Mouse (Mus musculus) neural tube, embryonic 12.5 days (tissue): ENCODE data around the gene Styxl1. TPM values are rescaled to one million over a fixed set of nuclear protein-coding genes. Genes with fewer than 3 reads are reported as not detected.

Experiments used
- ATAC-seq: fragments of 200-750 bp; cut with Nextera tagmentation; 2 replicates; pipeline ENCODE4 v1.8.0; 2017; ENCODE audit warnings: low read depth, mild to moderate bottlenecking, moderate TSS enrichment, moderate library complexity; ENCODE audit not compliant: low FRiP score
- H3K27ac ChIP-seq: fragments of 300-500 bp; sonication (generic); 2 replicates; pipeline ENCODE4 v1.5.1; 2016
- H3K27me3 ChIP-seq: fragments of 300-500 bp; sonication (generic); replicated peaks from 2 replicates; pipeline ENCODE4 v1.6.1; 2016; ENCODE audit warnings: mild to moderate bottlenecking
- H3K36me3 ChIP-seq: fragments of 300-500 bp; sonication (generic); 2 replicates; pipeline ENCODE4 v1.6.1; 2016; ENCODE audit warnings: mild to moderate bottlenecking
- H3K4me1 ChIP-seq: fragments of 300-500 bp; sonication (generic); 2 replicates; pipeline ENCODE4 v1.6.1; 2016
- H3K4me2 ChIP-seq: fragments of 300-500 bp; sonication (generic); replicated peaks from 2 replicates; pipeline ENCODE4 v1.6.1; 2016; ENCODE audit warnings: mild to moderate bottlenecking
- H3K4me3 ChIP-seq: fragments of 300-500 bp; sonication (generic); 2 replicates; pipeline ENCODE4 v1.5.1; 2016
- H3K9ac ChIP-seq: fragments of 300-500 bp; sonication (generic); 2 replicates; pipeline ENCODE4 v1.6.1; 2016; ENCODE audit warnings: mild to moderate bottlenecking
- H3K9me3 ChIP-seq: fragments of 300-500 bp; sonication (generic); 2 replicates; pipeline ENCODE4 v1.6.1; 2016; ENCODE audit warnings: mild to moderate bottlenecking
- WGBS: fragments of 180-500 bp; shearing (Covaris S2); methylation state at CpG from one replicate; pipeline ENCODE4 v1.1.7; 2016; 5-methylcytosine and 5-hydroxymethylcytosine counted together
- polyA plus RNA-seq: library from polyadenylated mRNA; unstranded; fragments of >200 nt; fragmentation: Nextera tagmentation; extraction: Ambion mirVana; gene quantifications from 2 replicates; pipeline ENCODE4 v1.2.1, GENCODE M21; 2016

Gene Styxl1
- polyA plus RNA-seq, 1 experiment from 2014 or later = 0.30 TPM

DNA sequence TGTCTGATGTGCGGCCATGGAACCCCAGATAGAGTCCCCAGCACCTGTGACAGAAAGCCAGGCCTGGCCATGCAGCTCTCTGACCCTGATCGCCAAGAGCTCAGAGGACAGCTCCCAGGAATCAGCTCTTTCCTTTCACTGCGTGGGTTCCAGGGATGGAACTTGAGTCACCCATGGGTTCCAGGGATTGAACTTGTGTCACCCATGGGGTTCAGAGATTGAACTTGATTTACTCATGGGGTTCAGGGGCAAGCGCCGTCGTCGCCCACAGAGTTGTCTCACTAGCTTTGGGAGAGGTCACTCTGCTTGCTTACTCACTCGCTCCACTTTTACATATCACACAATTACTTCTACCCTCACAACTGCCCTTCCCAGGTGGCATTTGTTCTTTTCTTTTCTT, 57.1 kb downstream of the Styxl1 start:
- no peak overlapping the region for H3K27ac ChIP-seq
- H3K4me2 ChIP-seq = no peak overlapping the region
- H3K9me3 ChIP-seq = no peaks in the 10 kb centered on the region
- no peak overlapping the region for H3K9ac ChIP-seq
- 91% methylated on average over 8 of the region's 8 CpGs for WGBS
- no peaks in the 10 kb centered on the region for H3K27me3 ChIP-seq
- H3K4me1 ChIP-seq = peaks cover 29% of the 10 kb centered on the region
- no peak for ATAC-seq
- no peak overlapping the region for H3K4me3 ChIP-seq
- peaks cover 28% of the 10 kb centered on the region for H3K36me3 ChIP-seq

DNA sequence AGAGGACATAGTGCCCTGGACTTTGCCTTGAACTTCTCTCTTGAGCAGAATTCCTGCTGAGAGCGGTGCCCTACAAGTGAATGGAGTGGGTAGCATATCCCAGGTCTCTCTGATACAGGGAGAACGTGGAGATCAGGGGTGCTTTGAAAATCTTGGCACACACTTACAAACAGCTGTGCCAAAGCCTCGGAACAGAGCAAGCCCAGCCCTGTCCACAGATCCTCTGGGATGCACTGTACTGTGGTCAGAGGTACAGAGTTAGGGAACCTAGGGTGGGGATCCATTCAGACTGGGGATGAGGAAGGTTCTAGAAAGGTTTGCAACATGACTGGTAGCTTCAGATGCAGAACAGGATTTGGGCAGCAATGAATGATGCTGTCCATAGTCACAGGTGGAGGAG, 58.1 kb downstream of the Styxl1 start:
- no peak for ATAC-seq
- WGBS = 89% methylated on average over 3 of the region's 3 CpGs
- H3K27me3 ChIP-seq = no peaks in the 10 kb centered on the region

DNA sequence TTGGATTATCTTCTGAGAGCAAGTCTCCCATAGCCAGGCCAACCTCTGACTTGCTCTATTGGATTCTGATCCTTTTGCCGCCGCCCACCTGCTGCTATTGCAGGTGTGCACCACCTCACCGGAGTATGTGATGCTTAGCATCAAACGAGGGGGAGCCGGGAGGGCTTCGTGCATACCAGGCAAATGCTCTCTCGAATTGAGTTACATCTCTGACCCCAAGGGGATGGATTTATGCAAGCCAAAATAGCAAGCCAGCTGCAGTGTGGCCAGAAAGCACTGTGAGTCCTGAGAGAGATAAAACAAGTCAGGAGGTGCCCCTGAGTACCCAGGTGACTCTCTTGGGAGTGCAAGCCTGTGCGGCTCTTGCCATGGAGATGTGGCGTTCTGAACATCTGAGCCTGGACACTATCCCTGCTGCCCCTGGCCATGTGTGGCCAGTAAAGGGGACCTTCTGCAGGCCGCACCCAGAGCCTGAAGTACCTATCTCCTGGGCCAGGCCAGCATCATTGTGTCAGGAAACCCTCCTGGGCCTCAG, 58.5 kb downstream of the Styxl1 start:
- no peak overlapping the region for H3K4me2 ChIP-seq
- 93% methylated on average over 10 of the region's 10 CpGs for WGBS
- no peak overlapping the region for H3K4me3 ChIP-seq
- H3K4me1 ChIP-seq = peaks cover 15% of the 10 kb centered on the region
- no peak overlapping the region for H3K27ac ChIP-seq
- no peaks in the 10 kb centered on the region for H3K9me3 ChIP-seq
- no peak for ATAC-seq
- peaks cover 32% of the 10 kb centered on the region for H3K36me3 ChIP-seq
- no peak overlapping the region for H3K9ac ChIP-seq
- H3K27me3 ChIP-seq = no peaks in the 10 kb centered on the region

More for the DNA sequence above, 58.1 kb downstream of the Styxl1 start:
- Histone ChIP-seq H3K4me1 (peaks cover 19% of the 10 kb centered on the region), H3K4me2 (no peak overlapping the region), H3K27ac (no peak overlapping the region), H3K36me3 (peaks cover 32% of the 10 kb centered on the region), H3K4me3 (no peak overlapping the region), H3K9ac (no peak overlapping the region), H3K9me3 (no peaks in the 10 kb centered on the region)

DNA sequence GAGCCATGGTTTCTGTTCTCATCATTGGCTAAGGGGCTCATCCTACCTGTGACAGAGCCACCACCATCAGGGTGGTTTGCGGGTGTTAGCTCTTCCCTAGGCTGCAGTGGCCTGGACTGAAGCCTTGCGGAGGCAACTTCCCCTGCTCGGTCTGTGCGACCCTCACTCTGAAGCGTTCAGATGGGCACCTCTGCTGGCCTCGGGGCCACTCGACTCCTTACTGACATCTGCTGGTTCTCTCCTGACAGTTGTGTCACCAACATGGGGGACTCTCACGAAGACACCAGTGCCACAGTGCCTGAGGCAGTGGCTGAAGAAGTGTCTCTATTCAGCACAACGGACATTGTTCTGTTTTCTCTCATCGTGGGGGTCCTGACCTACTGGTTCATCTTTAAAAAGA, 62.6 kb downstream of the Styxl1 start:
- ATAC-seq = no peak
- Histone ChIP-seq H3K36me3 (peaks cover 32% of the 10 kb centered on the region), H3K9me3 (no peaks in the 10 kb centered on the region), H3K4me2 (no peak overlapping the region), H3K27ac (no peak overlapping the region), H3K4me3 (no peak overlapping the region), H3K27me3 (no peaks in the 10 kb centered on the region), H3K4me1 (peaks cover 11% of the 10 kb centered on the region), H3K9ac (no peak overlapping the region)
- WGBS = 57% methylated on average over 10 of the region's 10 CpGs

DNA sequence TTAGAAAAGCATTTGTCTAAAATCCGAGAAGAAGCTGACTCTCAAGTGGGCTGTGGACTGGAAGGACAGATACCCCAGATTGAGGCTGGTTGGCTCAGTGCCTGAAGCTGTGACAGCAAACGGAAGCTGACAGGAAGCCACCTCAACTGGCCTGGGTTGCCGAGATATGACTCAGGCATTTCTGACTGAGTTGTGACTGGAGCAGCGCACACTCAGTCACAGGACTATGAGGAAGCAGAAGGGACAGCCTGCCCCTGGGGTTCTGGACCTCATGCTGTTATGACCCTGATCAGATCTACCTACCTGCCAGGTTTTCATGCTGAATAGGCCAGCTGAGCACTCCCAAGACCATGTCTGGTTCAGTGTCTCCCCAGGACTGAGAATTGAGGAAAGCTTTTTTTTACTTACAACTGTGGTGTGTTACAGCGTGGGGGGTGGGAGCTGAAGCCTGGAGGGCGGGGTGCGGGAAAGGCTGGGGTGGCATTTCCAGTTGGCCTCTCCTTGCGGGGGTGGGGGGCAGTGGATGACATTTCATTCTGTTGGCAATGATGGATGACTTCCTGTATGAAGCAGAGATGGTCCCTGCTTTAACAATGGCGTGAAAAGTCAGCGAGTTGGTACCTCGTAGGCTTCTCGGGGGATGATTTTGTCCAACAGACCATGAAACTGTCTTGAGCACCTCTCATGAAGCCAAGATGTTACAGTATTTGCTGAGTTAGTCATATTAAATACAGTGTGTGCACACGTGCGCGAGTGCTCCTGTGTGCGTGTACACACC, 64.6 kb downstream of the Styxl1 start:
- Histone ChIP-seq H3K9ac (no peak overlapping the region), H3K27me3 (no peaks in the 10 kb centered on the region), H3K4me1 (peaks cover 11% of the 10 kb centered on the region), H3K36me3 (peaks cover 34% of the 10 kb centered on the region), H3K27ac (no peak overlapping the region), H3K9me3 (no peaks in the 10 kb centered on the region), H3K4me3 (no peak overlapping the region), H3K4me2 (no peak overlapping the region)
- WGBS = 73% methylated on average over 16 of the region's 16 CpGs
- ATAC-seq = no peak

DNA sequence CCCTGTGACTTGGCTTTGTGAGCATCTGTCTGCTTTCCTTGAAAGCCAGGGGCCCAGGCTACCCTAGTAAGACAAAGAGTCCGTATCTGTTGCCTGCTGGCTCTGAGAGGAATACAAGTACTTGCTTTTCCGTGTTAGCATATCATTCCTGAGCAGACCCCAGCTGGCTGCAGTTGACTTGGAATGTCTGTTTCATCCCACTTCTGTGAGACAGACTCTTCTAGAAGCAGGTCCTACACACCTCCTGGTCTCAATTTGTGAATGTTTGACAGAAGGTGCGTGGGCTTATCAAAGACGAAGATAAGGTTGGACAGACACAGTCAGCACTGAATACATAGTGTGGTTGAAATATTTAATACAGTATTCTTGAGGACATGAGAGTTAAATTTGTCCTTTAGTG, 65.4 kb downstream of the Styxl1 start:
- H3K4me3 ChIP-seq = no peak overlapping the region
- no peaks in the 10 kb centered on the region for H3K9me3 ChIP-seq
- no peak overlapping the region for H3K9ac ChIP-seq
- no peak for ATAC-seq
- 74% methylated on average over 4 of the region's 4 CpGs for WGBS
- H3K4me1 ChIP-seq = peaks cover 11% of the 10 kb centered on the region
- no peaks in the 10 kb centered on the region for H3K27me3 ChIP-seq
- H3K36me3 ChIP-seq = peaks cover 33% of the 10 kb centered on the region
- H3K4me2 ChIP-seq = no peak overlapping the region
- no peak overlapping the region for H3K27ac ChIP-seq

DNA sequence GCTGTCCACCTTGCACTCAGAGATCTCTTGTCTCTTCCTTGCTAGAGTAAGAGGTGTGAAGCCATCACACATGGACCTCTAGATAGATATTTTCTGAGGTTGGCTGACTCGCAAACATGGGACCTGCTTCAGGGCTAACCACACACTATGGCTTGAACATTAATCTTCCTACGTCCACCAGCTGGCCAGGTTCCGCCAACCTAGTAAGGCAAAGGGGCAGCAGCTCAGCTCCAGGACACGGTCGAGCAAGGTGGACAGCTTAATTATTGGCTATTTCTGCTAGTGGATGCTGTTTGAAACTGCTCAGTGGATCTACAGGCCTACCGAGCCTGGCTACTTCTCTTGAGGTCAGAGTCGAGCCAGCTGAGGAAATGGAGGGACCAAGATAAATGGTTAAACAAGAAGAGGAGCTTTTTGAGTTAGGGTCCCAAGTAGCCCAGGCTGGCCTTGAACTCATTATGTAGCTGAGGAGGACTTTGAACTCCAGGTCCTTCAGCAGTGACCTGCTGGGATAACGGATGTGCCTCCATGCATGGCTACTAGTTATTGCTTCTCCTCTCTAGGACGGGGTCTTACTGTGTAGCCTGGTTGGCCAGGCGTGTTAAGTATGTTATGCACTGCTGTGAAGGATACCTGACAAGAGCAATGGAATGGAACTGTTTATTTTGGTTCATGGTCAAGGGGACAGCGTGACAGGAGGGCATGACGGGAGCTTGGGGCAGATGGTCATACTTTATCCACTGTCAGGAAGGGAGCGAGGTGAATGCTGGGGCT, 66.4 kb downstream of the Styxl1 start:
- Histone ChIP-seq H3K27ac (no peak overlapping the region), H3K27me3 (no peaks in the 10 kb centered on the region), H3K4me1 (peaks cover 11% of the 10 kb centered on the region), H3K9me3 (no peaks in the 10 kb centered on the region), H3K4me2 (no peak overlapping the region), H3K4me3 (no peak overlapping the region), H3K9ac (no peak overlapping the region), H3K36me3 (peaks cover 32% of the 10 kb centered on the region)
- 91% methylated on average over 13 of the region's 13 CpGs for WGBS
- ATAC-seq = no peak

GRCm38 (mm10) chr5:135710599-135711214, 67.5 kb downstream of the Styxl1 start:
- Histone ChIP-seq H3K36me3 (peaks cover 26% of the 10 kb centered on the region), H3K4me2 (no peak overlapping the region), H3K9ac (no peak overlapping the region), H3K27ac (no peak overlapping the region), H3K4me3 (no peak overlapping the region), H3K9me3 (no peaks in the 10 kb centered on the region), H3K4me1 (peaks cover 11% of the 10 kb centered on the region), H3K27me3 (no peaks in the 10 kb centered on the region)
- WGBS = 94% methylated on average over 7 of the region's 7 CpGs
- no peak for ATAC-seq

DNA sequence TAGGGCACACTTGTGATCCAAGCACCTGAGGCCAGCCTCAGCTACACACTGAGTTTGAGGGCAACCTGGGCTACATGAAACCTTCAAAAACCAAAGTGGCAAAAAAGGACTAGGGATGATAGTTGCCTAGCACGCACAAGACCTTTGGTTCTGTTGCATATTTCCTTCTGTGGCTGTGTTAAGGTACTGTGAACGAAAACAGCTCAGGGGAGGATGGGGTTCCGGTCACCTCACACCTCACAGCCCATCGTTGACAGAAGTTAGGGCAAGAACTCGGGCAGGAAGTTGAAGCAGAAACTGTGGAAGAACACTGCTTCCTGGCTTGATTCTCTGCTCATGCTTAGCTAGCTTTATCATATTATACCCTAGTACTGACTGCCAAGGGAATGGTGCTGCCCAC, 68.5 kb downstream of the Styxl1 start:
- no peak overlapping the region for H3K27ac ChIP-seq
- H3K4me1 ChIP-seq = peaks cover 11% of the 10 kb centered on the region
- no peak overlapping the region for H3K4me2 ChIP-seq
- WGBS = 97% methylated on average over 5 of the region's 5 CpGs
- ATAC-seq = no peak
- H3K36me3 ChIP-seq = peaks cover 25% of the 10 kb centered on the region
- no peak overlapping the region for H3K9ac ChIP-seq
- H3K9me3 ChIP-seq = no peaks in the 10 kb centered on the region
- no peak overlapping the region for H3K4me3 ChIP-seq
- H3K27me3 ChIP-seq = no peaks in the 10 kb centered on the region

DNA sequence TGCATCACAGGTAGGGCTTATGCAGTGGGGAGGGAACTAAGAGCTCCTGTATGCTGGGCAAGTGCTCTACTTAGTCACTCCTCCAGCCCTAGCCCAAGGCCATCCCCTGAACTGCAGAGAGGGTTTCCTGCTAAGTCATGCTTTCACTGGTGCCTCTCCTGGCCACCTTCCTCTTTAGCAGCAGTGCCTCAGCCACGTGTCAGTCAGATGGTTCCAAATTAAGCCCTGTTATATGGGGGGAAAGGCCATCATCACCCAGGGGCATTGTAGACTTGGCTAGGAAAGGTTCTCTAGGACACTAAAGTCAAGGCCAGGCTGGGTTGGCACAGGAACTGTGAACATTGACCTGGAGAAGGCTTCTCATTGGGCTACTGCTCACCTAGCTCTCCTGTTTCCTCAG, 70.3 kb downstream of the Styxl1 start:
- no peak for ATAC-seq
- no peak overlapping the region for H3K9ac ChIP-seq
- H3K36me3 ChIP-seq = peaks cover 25% of the 10 kb centered on the region
- H3K4me3 ChIP-seq = no peak overlapping the region
- 65% methylated on average over 1 of the region's 1 CpGs for WGBS
- H3K9me3 ChIP-seq = no peaks in the 10 kb centered on the region
- no peak overlapping the region for H3K27ac ChIP-seq
- H3K4me1 ChIP-seq = peaks cover 3% of the 10 kb centered on the region; the same call in 1 of the 2 replicates
- no peaks in the 10 kb centered on the region for H3K27me3 ChIP-seq
- no peak overlapping the region for H3K4me2 ChIP-seq

- Histone ChIP-seq H3K36me3 (peaks cover 25% of the 10 kb centered on the region), H3K4me1 (no peaks in the 10 kb centered on the region), H3K9ac (no peak overlapping the region), H3K27me3 (no peaks in the 10 kb centered on the region), H3K27ac (no peak overlapping the region), H3K9me3 (no peaks in the 10 kb centered on the region), H3K4me3 (no peak overlapping the region), H3K4me2 (no peak overlapping the region)
- 96% methylated on average over 13 of the region's 13 CpGs for WGBS
- ATAC-seq = no peak
These were observed 71.1 kb downstream of the Styxl1 start for GRCm38 (mm10) chr5:135707039-135707438.

- WGBS = 96% methylated on average over 4 of the region's 4 CpGs
- Histone ChIP-seq H3K36me3 (peaks cover 30% of the 10 kb centered on the region), H3K27me3 (no peaks in the 10 kb centered on the region)
These were observed 72.8 kb downstream of the Styxl1 start for GRCm38 (mm10) chr5:135705383-135705782.

More at GRCm38 (mm10) chr5:135705383-135705782, 72.8 kb downstream of the Styxl1 start:
- no peaks in the 10 kb centered on the region for H3K4me1 ChIP-seq
- H3K4me3 ChIP-seq = no peak overlapping the region
- H3K4me2 ChIP-seq = no peak overlapping the region
- no peaks in the 10 kb centered on the region for H3K9me3 ChIP-seq
- ATAC-seq = no peak
- no peak overlapping the region for H3K27ac ChIP-seq
- H3K9ac ChIP-seq = no peak overlapping the region
